Mouse (Mus musculus): ENCODE results near the gene Col6a5. TPM values are rescaled to one million over a fixed set of nuclear protein-coding genes. Genes with fewer than 3 reads are reported as not detected.

The Col6a5 gene
- polyA plus RNA-seq, 1 experiment from 2014 or later: 3.6 TPM

DNA sequence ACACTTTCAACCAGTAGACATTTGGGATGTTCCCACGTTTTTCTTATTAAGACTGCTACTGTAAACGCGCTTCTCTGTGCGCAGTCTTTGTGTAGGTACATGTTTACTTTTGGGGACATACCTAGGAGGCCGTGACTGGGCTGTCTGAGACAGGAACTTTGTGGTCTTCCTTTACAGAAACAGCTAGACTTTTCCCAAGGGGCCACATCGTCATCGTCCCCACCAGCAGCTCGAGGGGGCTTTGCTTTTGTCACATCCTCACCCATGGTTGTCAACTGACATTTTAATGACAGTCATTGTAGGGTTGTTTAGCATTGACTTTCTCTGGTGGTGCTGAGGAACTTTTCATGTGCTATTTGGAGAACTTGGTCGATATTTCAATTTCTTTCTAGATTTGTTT, 129.2 kb downstream of the Col6a5 start:
- no peak overlapping the region for H3K4me2 ChIP-seq (replicated peaks; ENCODE audit: low read depth)
- 0 out of 2 replicates have a peak, but pooled peaks cover 4% of the 10 kb centered on the region for H3K27me3 ChIP-seq (replicated peaks; ENCODE audit: control insufficient read depth, insufficient read depth, low read length)
- H3K4me3 ChIP-seq (ENCODE audit: low read depth, low read length): no peak overlapping the region
- H3K9me3 ChIP-seq (ENCODE audit: control insufficient read depth): no peaks in the 10 kb centered on the region
- 79% methylated on average over 9 of the region's 9 CpGs for WGBS
- no peak for TF ChIP-seq CTCF (IDR thresholded peaks at IDR 0.05; ENCODE audit: low read depth)
- H3K9ac ChIP-seq (ENCODE audit: low read depth, low read length): no peak overlapping the region
- H3K4me1 ChIP-seq (replicated peaks; ENCODE audit: control insufficient read depth, insufficient read depth, low read length): no peaks in the 10 kb centered on the region
- H3K36me3 ChIP-seq (ENCODE audit: control insufficient read depth, insufficient read depth): no peaks in the 10 kb centered on the region
- H3K27ac ChIP-seq (ENCODE audit: low read depth, low read length): no peak overlapping the region
- no peak for ATAC-seq

DNA sequence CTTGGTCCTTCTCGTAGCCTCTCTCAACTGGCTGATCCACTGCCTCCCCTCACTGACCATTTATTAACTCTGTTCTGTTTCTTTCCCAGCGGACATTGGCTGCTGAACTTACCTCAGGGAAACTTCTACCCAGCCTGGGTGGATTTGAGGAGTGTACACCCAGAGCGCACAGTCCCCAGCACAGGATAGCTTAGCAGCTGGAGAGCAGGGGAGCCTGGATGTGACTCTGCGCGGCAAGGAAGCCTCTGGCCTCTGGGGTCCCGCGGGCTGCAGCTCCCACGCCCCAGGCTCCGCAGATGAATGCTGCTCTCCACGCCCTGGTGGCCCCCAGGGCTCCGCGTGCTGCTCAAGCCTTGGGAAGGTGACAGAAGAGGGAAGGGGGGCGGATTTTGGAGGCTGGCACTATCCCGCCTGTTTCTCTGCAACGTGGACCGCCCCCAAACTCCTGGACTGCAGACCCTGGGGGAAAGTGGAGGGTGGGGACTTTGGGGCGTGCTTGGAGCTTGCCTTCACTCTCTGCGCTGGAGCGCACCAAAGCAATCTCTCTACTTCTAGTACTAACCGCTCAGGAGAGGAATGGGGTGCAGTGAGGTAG, 132.6 kb downstream of the Col6a5 start, which contains the start of gene Col6a6:
TSS of gene Col6a6 (minus strand) at position 370 of the 595 bp plus-strand sequence.
- Histone ChIP-seq H3K27me3 (replicated peaks; ENCODE audit: control insufficient read depth, insufficient read depth, low read length) (0 out of 2 replicates have a peak, but pooled peaks cover 4% of the 10 kb centered on the region), H3K36me3 (ENCODE audit: control insufficient read depth, insufficient read depth) (no peaks in the 10 kb centered on the region), H3K27ac (ENCODE audit: low read depth, low read length) (no peak within 1 kb of the TSS), H3K4me1 (replicated peaks; ENCODE audit: control insufficient read depth, insufficient read depth, low read length) (no peaks in the 10 kb centered on the region), H3K9me3 (ENCODE audit: control insufficient read depth) (no peaks in the 10 kb centered on the region), H3K4me2 (replicated peaks; ENCODE audit: low read depth) (peak within 1 kb of the TSS; percentile 24; the same call in 1 of the 2 replicates), H3K9ac (ENCODE audit: low read depth, low read length) (no peak within 1 kb of the TSS), H3K4me3 (ENCODE audit: low read depth, low read length) (no peak within 1 kb of the TSS)
- TF ChIP-seq CTCF (IDR thresholded peaks at IDR 0.05; ENCODE audit: low read depth): no peak
- WGBS: 16% methylated on average over 19 of the region's 20 CpGs
- no peak for ATAC-seq

DNA sequence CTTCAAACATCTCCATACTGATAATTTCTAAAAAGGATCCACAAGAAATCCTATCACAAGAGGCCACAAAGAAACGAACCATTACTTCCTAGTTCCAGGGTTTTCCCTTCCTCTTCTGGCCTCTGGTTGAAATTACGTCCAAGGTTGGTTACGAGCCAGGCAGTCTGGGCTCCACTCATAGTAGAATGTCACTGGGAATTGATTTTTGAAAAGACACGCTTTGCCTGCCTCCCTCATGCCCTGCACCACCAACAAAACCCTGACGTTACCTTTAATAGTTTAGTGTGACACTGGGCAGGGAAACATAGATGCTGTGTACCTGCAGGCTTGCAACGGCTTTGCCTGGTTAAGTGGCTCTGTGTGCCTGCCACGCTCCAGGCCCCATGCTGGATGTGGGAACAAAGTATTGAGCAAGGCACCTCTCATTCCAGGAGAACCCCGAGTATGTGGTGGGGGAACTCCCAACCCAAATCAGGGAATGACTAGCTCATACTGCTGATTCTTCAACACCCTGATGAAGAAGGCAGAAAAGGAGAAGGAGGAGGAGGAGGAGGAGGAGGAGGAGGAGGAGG, 133.3 kb downstream of the Col6a5 start:
- Histone ChIP-seq H3K27ac (ENCODE audit: low read depth, low read length) (no peak overlapping the region), H3K9me3 (ENCODE audit: control insufficient read depth) (no peaks in the 10 kb centered on the region), H3K4me3 (ENCODE audit: low read depth, low read length) (no peak overlapping the region), H3K36me3 (ENCODE audit: control insufficient read depth, insufficient read depth) (no peaks in the 10 kb centered on the region), H3K9ac (ENCODE audit: low read depth, low read length) (no peak overlapping the region), H3K27me3 (replicated peaks; ENCODE audit: control insufficient read depth, insufficient read depth, low read length) (0 out of 2 replicates have a peak, but pooled peaks cover 4% of the 10 kb centered on the region), H3K4me1 (replicated peaks; ENCODE audit: control insufficient read depth, insufficient read depth, low read length) (no peaks in the 10 kb centered on the region), H3K4me2 (replicated peaks; ENCODE audit: low read depth) (no peak overlapping the region)
- no peak for TF ChIP-seq CTCF (IDR thresholded peaks at IDR 0.05; ENCODE audit: low read depth)
- ATAC-seq: no peak
- 53% methylated on average over 8 of the region's 8 CpGs for WGBS

DNA sequence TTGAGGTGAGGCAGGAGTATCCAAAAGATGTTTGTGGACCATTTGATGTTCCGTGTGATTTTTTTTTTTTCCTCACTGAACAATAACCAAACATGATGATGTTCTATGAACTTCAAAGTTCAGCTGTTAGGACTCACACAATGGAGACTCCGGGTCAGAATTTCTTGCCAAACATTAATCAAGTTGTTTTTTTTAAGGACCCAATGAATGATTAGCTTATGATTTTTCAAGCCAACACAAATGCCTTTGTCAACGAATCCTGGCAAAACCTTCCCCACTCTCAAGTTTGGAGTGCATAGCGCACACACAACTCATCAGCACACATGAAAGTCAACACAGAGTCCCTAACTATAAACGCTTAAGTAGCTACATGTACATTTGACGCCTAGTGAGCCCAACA, 139.7 kb downstream of the Col6a5 start:
- Histone ChIP-seq H3K27ac (ENCODE audit: low read depth, low read length) (no peak overlapping the region), H3K36me3 (ENCODE audit: control insufficient read depth, insufficient read depth) (no peaks in the 10 kb centered on the region), H3K4me1 (replicated peaks; ENCODE audit: control insufficient read depth, insufficient read depth, low read length) (no peaks in the 10 kb centered on the region), H3K27me3 (replicated peaks; ENCODE audit: control insufficient read depth, insufficient read depth, low read length) (no peaks in the 10 kb centered on the region), H3K9ac (ENCODE audit: low read depth, low read length) (no peak overlapping the region), H3K4me3 (ENCODE audit: low read depth, low read length) (no peak overlapping the region), H3K4me2 (replicated peaks; ENCODE audit: low read depth) (no peak overlapping the region), H3K9me3 (ENCODE audit: control insufficient read depth) (no peaks in the 10 kb centered on the region)
- 74% methylated on average over 6 of the region's 6 CpGs for WGBS
- TF ChIP-seq CTCF (IDR thresholded peaks at IDR 0.05; ENCODE audit: low read depth): no peak
- ATAC-seq: no peak

DNA sequence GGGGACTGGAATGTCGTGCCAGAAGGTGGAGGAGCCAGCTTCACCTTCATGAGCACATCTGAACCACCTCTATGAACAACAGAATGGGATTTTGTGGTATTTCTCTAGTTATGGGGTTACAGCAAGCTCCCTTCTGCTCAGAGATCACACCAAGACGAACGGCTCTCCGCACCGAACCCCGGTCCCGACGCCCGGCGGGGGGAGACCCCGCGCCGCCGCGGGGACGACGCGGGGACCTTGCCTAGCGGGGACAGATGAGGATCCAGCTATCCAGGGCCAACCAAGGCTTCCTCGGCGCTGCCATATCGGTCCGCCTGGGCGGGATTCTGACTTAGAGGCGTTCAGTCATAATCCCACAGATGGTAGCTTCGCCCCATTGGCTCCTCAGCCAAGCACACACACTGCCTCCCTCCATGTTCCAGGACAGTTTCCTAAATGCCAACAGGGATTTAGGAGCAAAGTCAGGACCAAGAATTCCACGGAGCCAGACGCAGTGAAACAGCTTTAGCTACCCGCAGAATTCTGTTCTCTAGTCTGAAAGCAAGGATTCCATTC, 141.2 kb downstream of the Col6a5 start:
- Histone ChIP-seq H3K4me2 (replicated peaks; ENCODE audit: low read depth) (no peak overlapping the region), H3K9ac (ENCODE audit: low read depth, low read length) (no peak overlapping the region), H3K4me3 (ENCODE audit: low read depth, low read length) (no peak overlapping the region), H3K4me1 (replicated peaks; ENCODE audit: control insufficient read depth, insufficient read depth, low read length) (no peaks in the 10 kb centered on the region), H3K27me3 (replicated peaks; ENCODE audit: control insufficient read depth, insufficient read depth, low read length) (no peaks in the 10 kb centered on the region), H3K9me3 (ENCODE audit: control insufficient read depth) (no peaks in the 10 kb centered on the region), H3K36me3 (ENCODE audit: control insufficient read depth, insufficient read depth) (no peaks in the 10 kb centered on the region), H3K27ac (ENCODE audit: low read depth, low read length) (no peak overlapping the region)
- WGBS: 75% methylated on average over 29 of the region's 29 CpGs
- peak; percentile 92 for ATAC-seq
- TF ChIP-seq CTCF (IDR thresholded peaks at IDR 0.05; ENCODE audit: low read depth): no peak

DNA sequence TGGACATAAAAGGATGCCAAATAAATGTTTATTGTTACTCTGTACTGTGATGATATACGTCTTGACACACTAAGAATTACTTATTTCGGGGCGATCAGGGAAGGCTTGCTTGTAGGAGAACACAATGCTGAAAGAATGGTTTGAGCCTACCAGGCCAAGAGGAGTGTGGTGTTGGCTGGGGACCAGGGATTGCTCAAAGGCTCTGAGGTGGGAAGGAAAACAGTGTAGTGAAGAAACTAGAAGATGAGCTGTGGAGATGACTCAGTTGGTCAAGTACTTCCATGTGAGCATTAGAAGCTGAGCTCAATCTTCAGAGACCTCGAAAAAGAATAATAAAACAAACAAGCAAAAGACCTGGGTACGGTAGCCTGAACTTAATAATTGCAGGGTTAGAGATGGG, 146.0 kb downstream of the Col6a5 start:
- no peak for TF ChIP-seq CTCF (IDR thresholded peaks at IDR 0.05; ENCODE audit: low read depth)
- WGBS: 80% methylated on average over 5 of the region's 5 CpGs
- Histone ChIP-seq H3K36me3 (ENCODE audit: control insufficient read depth, insufficient read depth) (no peaks in the 10 kb centered on the region), H3K27me3 (replicated peaks; ENCODE audit: control insufficient read depth, insufficient read depth, low read length) (no peaks in the 10 kb centered on the region), H3K9ac (ENCODE audit: low read depth, low read length) (no peak overlapping the region), H3K4me3 (ENCODE audit: low read depth, low read length) (no peak overlapping the region), H3K9me3 (ENCODE audit: control insufficient read depth) (no peaks in the 10 kb centered on the region), H3K4me1 (replicated peaks; ENCODE audit: control insufficient read depth, insufficient read depth, low read length) (no peaks in the 10 kb centered on the region), H3K27ac (ENCODE audit: low read depth, low read length) (no peak overlapping the region), H3K4me2 (replicated peaks; ENCODE audit: low read depth) (no peak overlapping the region)
- no peak for ATAC-seq

All from intestine, postnatal 0 days (tissue).